Mouse (Mus musculus) forebrain, embryonic 14.5 days (tissue): ENCODE data around the gene Olfr688. TPM values are rescaled to one million over a fixed set of nuclear protein-coding genes. Genes with fewer than 3 reads are reported as not detected.

ENCODE experiments used
- ATAC-seq: fragments of 200-750 bp; cut with Nextera tagmentation; 2 replicates; pipeline ENCODE4 v1.8.0; 2017; ENCODE audit warnings: mild to moderate bottlenecking, moderate library complexity
- DNase-seq: peaks from one replicate; pipeline ENCODE4 v3.0.0-alpha.2; 2015; ENCODE audit warnings: low spot score
- H3K27ac ChIP-seq: fragments of 300-500 bp; sonication (generic); 2 replicates; pipeline ENCODE4 v1.5.1; 2014; ENCODE audit warnings: low read depth, mild to moderate bottlenecking, control low read depth, low read length, moderate library complexity
- H3K27me3 ChIP-seq: fragments of 300-500 bp; sonication (generic); replicated peaks from 2 replicates; pipeline ENCODE4 v1.6.1; 2014; ENCODE audit warnings: low read length, control low read depth, mixed read lengths; ENCODE audit not compliant: control insufficient read depth, insufficient read depth
- H3K36me3 ChIP-seq: fragments of 300-500 bp; sonication (generic); 2 replicates; pipeline ENCODE4 v1.6.1; 2014; ENCODE audit warnings: low read length, control low read depth; ENCODE audit not compliant: control insufficient read depth, insufficient read depth
- H3K4me1 ChIP-seq: fragments of 300-500 bp; sonication (generic); 2 replicates; pipeline ENCODE4 v1.6.1; 2014; ENCODE audit warnings: antibody characterized with exemption, low read length, control low read depth; ENCODE audit not compliant: control insufficient read depth, insufficient read depth
- H3K4me2 ChIP-seq: fragments of 300-500 bp; sonication (generic); 2 replicates; pipeline ENCODE4 v1.6.1; 2014; ENCODE audit warnings: mild to moderate bottlenecking, control low read depth, low read length
- H3K4me3 ChIP-seq: fragments of 300-500 bp; sonication (generic); 2 replicates; pipeline ENCODE4 v1.5.1; 2014; ENCODE audit warnings: low read depth, low read length, control low read depth
- H3K9ac ChIP-seq: fragments of 300-500 bp; sonication (generic); 2 replicates; pipeline ENCODE4 v1.6.1; 2014; ENCODE audit warnings: mild to moderate bottlenecking, low read length, control low read depth, moderate library complexity
- H3K9me3 ChIP-seq: fragments of 300-500 bp; sonication (generic); replicated peaks from 2 replicates; pipeline ENCODE4 v1.6.1; 2016; ENCODE audit warnings: low read length, control low read depth, mixed read lengths; ENCODE audit not compliant: control insufficient read depth
- whole genome bisulfite sequencing: fragments of 180-500 bp; shearing (Covaris S2); extraction: QIAGEN DNeasy Blood & Tissue Kit; methylation state at CpG from one replicate; pipeline ENCODE4 v1.1.7; 2014; 5-methylcytosine and 5-hydroxymethylcytosine counted together
- polyA plus RNA-seq: library from polyadenylated mRNA; unstranded; fragments of >200 nt; fragmentation: Nextera tagmentation; extraction: Ambion mirVana; gene quantifications from 2 replicates; pipeline ENCODE4 v1.2.1, GENCODE M21; 2014

The Olfr688 gene
- not detected in 2 replicates for polyA plus RNA-seq

DNA sequence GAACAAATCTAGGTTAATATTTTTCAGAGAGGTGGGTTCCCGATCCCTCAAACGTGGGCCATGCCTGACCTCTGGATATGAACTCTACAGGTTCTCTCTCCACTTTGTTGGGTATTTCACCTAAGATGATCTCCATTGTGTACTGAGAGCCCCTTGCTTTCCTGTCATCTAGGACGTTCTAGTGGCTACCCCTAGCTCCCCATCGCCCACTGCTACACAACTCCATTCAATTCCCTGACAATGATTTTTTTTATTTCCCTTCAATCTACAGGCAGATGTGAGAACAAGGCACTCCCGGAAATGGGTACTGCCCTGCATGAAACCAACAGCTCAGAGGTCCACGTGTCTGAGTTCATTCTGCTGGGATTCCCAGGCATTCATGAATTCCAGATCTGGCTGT, at the start of gene Olfr688:
Gene Olfr688 (plus strand): TSS at position 301 of the 400 bp plus-strand sequence.
- Histone ChIP-seq H3K27me3 (no peaks in the 10 kb centered on the region), H3K27ac (no peak within 1 kb of the TSS), H3K4me3 (no peak within 1 kb of the TSS), H3K4me1 (no peaks in the 10 kb centered on the region), H3K4me2 (no peak within 1 kb of the TSS), H3K36me3 (no peaks in the 10 kb centered on the region), H3K9ac (no peak within 1 kb of the TSS), H3K9me3 (no peaks in the 10 kb centered on the region)
- DNase-seq (no peak), ATAC-seq (no peak)
- WGBS, result 73% methylated on average over 6 of the region's 6 CpGs

DNA sequence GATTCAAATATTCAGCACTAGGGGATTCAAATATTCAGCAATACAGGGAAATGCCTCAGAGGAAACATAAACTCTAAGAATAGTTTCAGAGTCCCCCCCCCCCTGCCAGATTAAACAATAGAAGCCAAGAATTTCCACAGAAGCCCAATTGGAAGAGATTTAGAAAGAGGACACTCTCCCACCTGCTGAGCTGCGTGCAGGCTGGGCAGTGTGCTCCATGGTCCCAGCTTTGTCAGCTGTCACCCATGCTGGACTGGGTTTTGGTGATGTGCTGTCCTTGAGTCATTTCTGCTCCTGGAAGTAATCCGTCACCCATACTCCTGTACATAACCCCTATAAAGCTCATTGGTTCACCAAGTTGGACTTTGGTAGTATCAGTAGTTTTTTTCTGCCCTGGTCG, 40.2 kb upstream of the Olfr688 start:
- Histone ChIP-seq H3K4me3 (no peak overlapping the region), H3K9ac (no peak overlapping the region), H3K27ac (no peak overlapping the region), H3K27me3 (no peaks in the 10 kb centered on the region), H3K9me3 (no peaks in the 10 kb centered on the region), H3K4me2 (no peak overlapping the region), H3K4me1 (no peaks in the 10 kb centered on the region), H3K36me3 (no peaks in the 10 kb centered on the region)
- WGBS, result 75% methylated on average over 3 of the region's 3 CpGs
- no peak for ATAC-seq
- DNase-seq, result no peak

DNA sequence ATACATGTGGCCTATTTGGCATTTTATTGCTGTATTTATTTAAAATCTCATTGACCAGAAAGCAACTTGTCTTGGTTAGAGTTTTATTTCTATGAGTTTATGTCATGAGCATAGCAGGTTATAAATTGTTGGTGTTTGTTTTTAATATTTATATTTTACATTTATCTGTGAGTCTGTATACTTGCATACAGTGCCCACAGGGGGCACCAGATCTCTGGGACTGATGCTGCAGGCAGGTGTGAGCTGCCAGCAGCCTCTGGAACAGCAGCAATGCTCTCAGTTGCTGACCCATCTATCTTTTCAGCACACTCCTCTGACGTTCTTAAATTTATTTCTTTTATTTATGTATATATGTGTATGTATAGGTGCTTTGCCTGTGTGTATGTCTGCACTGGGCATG, 39.7 kb upstream of the Olfr688 start:
- Histone ChIP-seq H3K36me3 (no peaks in the 10 kb centered on the region), H3K9me3 (no peaks in the 10 kb centered on the region), H3K27me3 (no peaks in the 10 kb centered on the region), H3K27ac (no peak overlapping the region), H3K9ac (no peak overlapping the region), H3K4me3 (no peak overlapping the region), H3K4me1 (no peaks in the 10 kb centered on the region), H3K4me2 (no peak overlapping the region)
- WGBS, result 64% methylated on average over 1 of the region's 1 CpGs
- no peak for ATAC-seq
- DNase-seq, result no peak

DNA sequence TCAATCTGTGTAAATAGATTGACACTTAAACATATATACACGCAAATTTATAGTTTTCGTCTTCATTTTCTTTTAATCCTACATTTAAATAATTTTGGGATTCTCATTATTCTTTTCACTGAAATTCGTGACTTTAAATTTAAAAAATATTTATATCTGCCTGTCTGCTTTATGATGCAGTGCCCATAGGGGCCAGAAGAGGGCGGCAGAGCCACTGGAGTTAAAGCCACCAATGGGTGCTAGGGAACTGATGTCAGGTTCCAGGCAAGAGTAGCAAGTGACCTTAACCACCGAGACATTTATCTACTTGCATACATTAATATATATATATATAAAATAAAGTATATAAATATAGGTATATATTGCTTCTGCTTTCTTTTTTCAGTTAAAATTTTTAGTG, 31.2 kb upstream of the Olfr688 start:
- Histone ChIP-seq H3K4me2 (no peak overlapping the region), H3K36me3 (no peaks in the 10 kb centered on the region), H3K9me3 (no peaks in the 10 kb centered on the region), H3K27me3 (no peaks in the 10 kb centered on the region), H3K27ac (no peak overlapping the region), H3K4me3 (no peak overlapping the region), H3K4me1 (no peaks in the 10 kb centered on the region), H3K9ac (no peak overlapping the region)
- DNase-seq (no peak), ATAC-seq (no peak)
- WGBS, result 57% methylated on average over 5 of the region's 5 CpGs

DNA sequence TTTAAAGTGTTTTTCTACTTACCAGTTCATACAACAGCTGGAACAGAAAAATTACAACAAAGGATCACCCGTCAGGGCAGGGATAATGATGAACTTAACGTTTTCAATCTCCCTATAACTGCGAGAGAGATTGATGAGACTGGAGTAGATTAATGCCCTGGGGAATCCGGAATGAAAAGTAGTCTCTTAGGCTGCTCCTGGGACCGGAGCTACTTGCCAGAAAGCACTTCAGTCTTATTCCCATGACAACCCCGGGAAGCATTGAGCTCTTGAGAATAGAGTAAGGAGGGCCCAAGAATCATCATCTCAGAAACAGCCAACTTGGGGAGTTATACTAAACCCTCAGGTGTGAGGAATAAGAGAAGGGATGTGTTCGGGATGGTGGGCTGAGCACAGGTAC, 15.5 kb upstream of the Olfr688 start:
- H3K9me3 ChIP-seq, result no peaks in the 10 kb centered on the region
- no peak overlapping the region for H3K4me3 ChIP-seq
- H3K4me1 ChIP-seq, result no peaks in the 10 kb centered on the region
- no peaks in the 10 kb centered on the region for H3K27me3 ChIP-seq
- WGBS, result 78% methylated on average over 7 of the region's 7 CpGs
- no peak overlapping the region for H3K27ac ChIP-seq
- peak; percentile 28 for DNase-seq
- H3K36me3 ChIP-seq, result no peaks in the 10 kb centered on the region
- no peak overlapping the region for H3K4me2 ChIP-seq
- H3K9ac ChIP-seq, result no peak overlapping the region
- no peak for ATAC-seq

DNA sequence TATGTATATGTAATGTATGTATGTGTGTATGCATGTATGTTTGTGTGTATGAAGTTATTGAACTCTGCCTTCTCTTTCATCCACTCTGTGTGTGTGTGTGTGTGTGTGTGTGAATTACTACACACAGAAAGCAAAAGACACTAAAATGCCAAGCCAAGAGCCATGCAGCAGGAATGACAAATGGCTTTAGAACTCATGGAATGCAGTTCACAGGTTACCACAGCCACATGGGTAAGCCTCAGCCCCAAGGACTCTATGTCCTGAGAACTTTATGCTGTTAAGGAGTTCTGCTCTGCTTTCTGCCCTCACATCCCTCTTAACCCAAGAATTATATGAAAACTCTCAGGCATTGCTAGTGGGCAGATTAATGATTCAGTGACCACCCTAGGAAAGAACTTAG, 2.2 kb downstream of the Olfr688 start:
- no peaks in the 10 kb centered on the region for H3K36me3 ChIP-seq
- DNase-seq (no peak), ATAC-seq (no peak)
- no peak overlapping the region for H3K4me2 ChIP-seq
- no peaks in the 10 kb centered on the region for H3K9me3 ChIP-seq
- no peak overlapping the region for H3K4me3 ChIP-seq
- no peaks in the 10 kb centered on the region for H3K27me3 ChIP-seq
- H3K27ac ChIP-seq, result no peak overlapping the region
- H3K9ac ChIP-seq, result no peak overlapping the region
- no peaks in the 10 kb centered on the region for H3K4me1 ChIP-seq

DNA sequence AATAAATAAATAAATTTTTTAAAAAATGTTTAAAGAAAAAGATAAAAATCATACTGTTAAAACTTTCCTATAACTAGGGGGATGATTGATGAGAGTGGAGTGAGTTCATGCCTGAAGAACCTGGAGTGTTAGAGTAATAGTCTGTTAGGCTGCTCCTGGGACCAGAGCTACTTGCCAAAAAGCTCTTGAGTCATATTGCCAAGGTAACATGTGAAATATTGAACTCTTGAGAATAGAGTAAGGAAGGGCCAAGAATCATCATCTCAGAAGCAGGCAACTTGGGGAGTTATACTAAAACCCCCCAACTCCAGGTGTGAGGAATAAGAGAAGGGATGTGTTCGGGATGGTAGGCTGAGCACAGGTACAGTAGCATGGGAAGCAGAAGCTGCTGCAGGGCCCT, 23.0 kb downstream of the Olfr688 start, which contains the start of gene Olfr689:
Gene Olfr689 (plus strand): TSS at position 301 of the 400 bp plus-strand sequence.
- 76% methylated on average over 1 of the region's 1 CpGs for WGBS
- Histone ChIP-seq H3K9ac (no peak within 1 kb of the TSS), H3K4me1 (no peaks in the 10 kb centered on the region), H3K4me2 (no peak within 1 kb of the TSS), H3K36me3 (no peaks in the 10 kb centered on the region), H3K4me3 (no peak within 1 kb of the TSS), H3K9me3 (no peaks in the 10 kb centered on the region), H3K27me3 (no peaks in the 10 kb centered on the region), H3K27ac (no peak within 1 kb of the TSS)
- ATAC-seq, result no peak
- DNase-seq, result no peak

DNA sequence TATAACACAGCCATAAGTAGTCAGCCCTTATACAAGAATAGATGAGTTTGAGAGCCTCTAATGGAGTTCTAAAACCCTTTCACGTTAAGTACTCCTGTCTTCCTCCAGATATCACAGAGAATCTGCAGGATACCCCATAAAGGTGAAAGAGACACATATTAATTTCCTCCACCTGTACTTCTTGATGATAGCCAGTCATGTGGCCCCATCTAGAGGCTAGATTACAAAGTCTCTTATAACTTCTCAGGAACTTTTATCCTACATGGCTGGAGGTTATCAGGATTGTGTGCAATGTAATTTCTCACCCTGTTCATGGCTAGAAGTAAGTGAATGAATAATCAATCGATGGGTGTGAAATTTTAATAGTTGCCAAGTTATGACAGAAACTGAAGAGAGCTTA, 37.4 kb downstream of the Olfr688 start:
- no peak overlapping the region for H3K4me2 ChIP-seq
- 84% methylated on average over 2 of the region's 2 CpGs for WGBS

DNA sequence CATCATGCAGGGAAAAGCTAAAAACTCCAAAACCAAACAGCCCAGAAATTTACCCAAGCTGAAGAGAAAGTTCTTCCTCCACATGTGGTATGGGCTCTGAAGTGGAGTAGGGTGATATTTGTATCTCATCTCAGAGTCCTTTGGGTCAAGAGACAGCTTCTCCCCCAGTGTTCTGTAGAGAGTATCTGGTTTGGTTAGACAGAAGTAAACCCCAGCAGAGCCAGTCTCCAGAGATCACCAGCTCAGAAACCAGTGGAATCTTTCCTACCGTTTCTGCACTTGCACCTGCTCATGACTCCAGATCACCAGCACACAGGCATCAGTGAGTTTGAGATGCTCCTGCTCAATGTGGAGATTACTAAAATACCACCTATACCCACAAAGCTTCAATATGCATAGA, 46.1 kb downstream of the Olfr688 start, which contains the start of gene Olfr690:
Gene Olfr690 (minus strand): TSS at position 101 of the 400 bp plus-strand sequence.
- 96% methylated on average over 1 of the region's 1 CpGs for WGBS
- H3K36me3 ChIP-seq, result no peaks in the 10 kb centered on the region
- no peaks in the 10 kb centered on the region for H3K9me3 ChIP-seq
- H3K27me3 ChIP-seq, result no peaks in the 10 kb centered on the region
- no peak within 1 kb of the TSS for H3K4me3 ChIP-seq
- no peaks in the 10 kb centered on the region for H3K4me1 ChIP-seq
- H3K9ac ChIP-seq, result no peak within 1 kb of the TSS
- H3K27ac ChIP-seq, result no peak within 1 kb of the TSS
- no peak within 1 kb of the TSS for H3K4me2 ChIP-seq
- ATAC-seq (no peak), DNase-seq (no peak)

More for the DNA sequence above, 37.4 kb downstream of the Olfr688 start:
- no peak overlapping the region for H3K4me3 ChIP-seq
- ATAC-seq (no peak), DNase-seq (no peak)
- H3K4me1 ChIP-seq, result no peaks in the 10 kb centered on the region
- H3K9ac ChIP-seq, result no peak overlapping the region
- H3K27ac ChIP-seq, result no peak overlapping the region
- H3K27me3 ChIP-seq, result no peaks in the 10 kb centered on the region
- H3K36me3 ChIP-seq, result no peaks in the 10 kb centered on the region
- no peaks in the 10 kb centered on the region for H3K9me3 ChIP-seq
